Mouse (Mus musculus) cerebral cortex, adult 2 months (tissue): Measurements from ENCODE around the gene Smc2.

Source experiments
- WGBS: fragments of 180-500 bp; shearing (Covaris S2); methylation state at CpG from one replicate; pipeline ENCODE4 v1.1.7; 2018; 5-methylcytosine and 5-hydroxymethylcytosine counted together

Smc2 gene

GRCm38 (mm10) chr4:52438886-52439664, at the start of gene Smc2:
TSS of gene Smc2 (plus strand) at chr4:52439243.
- under 1% methylated on average over 53 of the region's 53 CpGs for WGBS

- 82% methylated on average over 2 of the region's 2 CpGs for WGBS
Observed at GRCm38 (mm10) chr4:52411587-52411986, 27.5 kb upstream of the Smc2 start.

GRCm38 (mm10) chr4:52423653-52424052, 15.4 kb upstream of the Smc2 start:
- 68% methylated on average over 4 of the region's 4 CpGs for WGBS

GRCm38 (mm10) chr4:52429310-52430198, 9.5 kb upstream of the Smc2 start:
- 57% methylated on average over 7 of the region's 7 CpGs for WGBS

GRCm38 (mm10) chr4:52435551-52435950, 3.5 kb upstream of the Smc2 start:
- WGBS, result 90% methylated on average over 2 of the region's 2 CpGs

- under 1% methylated on average over 20 of the region's 20 CpGs for WGBS
Observed at GRCm38 (mm10) chr4:52438371-52438885, 615 bp upstream of the Smc2 start.

GRCm38 (mm10) chr4:52459726-52460125, 20.7 kb downstream of the Smc2 start:
- 98% methylated on average over 1 of the region's 1 CpGs for WGBS

- WGBS, result 36% methylated on average over 5 of the region's 5 CpGs
Observed at GRCm38 (mm10) chr4:52461321-52461720, 22.3 kb downstream of the Smc2 start.

- 84% methylated on average over 3 of the region's 3 CpGs for WGBS
Observed at GRCm38 (mm10) chr4:52473431-52473830, 34.4 kb downstream of the Smc2 start.

GRCm38 (mm10) chr4:52487486-52487885, 48.4 kb downstream of the Smc2 start:
- 96% methylated on average over 4 of the region's 4 CpGs for WGBS

- 97% methylated on average over 10 of the region's 10 CpGs for WGBS
Observed at GRCm38 (mm10) chr4:52497144-52497543, 58.1 kb downstream of the Smc2 start, which contains the start of gene Vma21-ps. TSS of gene Vma21-ps (minus strand) at chr4:52497244.

- 25% methylated on average over 4 of the region's 4 CpGs for WGBS
Observed at GRCm38 (mm10) chr4:52517580-52517979, 78.5 kb downstream of the Smc2 start.

- WGBS, result 69% methylated on average over 5 of the region's 5 CpGs
Observed at GRCm38 (mm10) chr4:52519301-52519700, 80.3 kb downstream of the Smc2 start.

- WGBS, result 85% methylated on average over 5 of the region's 5 CpGs
Observed at GRCm38 (mm10) chr4:52526464-52526863, 87.4 kb downstream of the Smc2 start.

- 64% methylated on average over 2 of the region's 2 CpGs for WGBS
Observed at GRCm38 (mm10) chr4:52530636-52531035, 91.6 kb downstream of the Smc2 start.
